Comparison of ENCODE assay signal across 8 mouse cellular contexts in genomic region chr16:33023750-33024149, GRCm38 (mm10). TPM values are rescaled to one million over a fixed set of nuclear protein-coding genes. Genes with fewer than 3 reads are reported as not detected.
DNase-seq lines count a peak whose midpoint lies in the region; ATAC-seq and TF ChIP-seq lines count a peak whose summit lies in the region.

No protein-coding gene starts in this region.

- H3K9me3 ChIP-seq in midbrain, embryonic 11.5 days (ENCODE audit: control insufficient read depth, low read length) = no peaks in the 10 kb centered on the region
- no peaks in the 10 kb centered on the region for H3K9me3 ChIP-seq in midbrain, embryonic 15.5 days
- H3K9me3 ChIP-seq in intestine, postnatal 0 days (ENCODE audit: control insufficient read depth) = no peaks in the 10 kb centered on the region
- H3K9me3 ChIP-seq in stomach, embryonic 15.5 days = no peaks in the 10 kb centered on the region

- no peaks in the 10 kb centered on the region for H3K36me3 ChIP-seq in midbrain, embryonic 11.5 days (ENCODE audit: control insufficient read depth, insufficient read depth, low read length)
- H3K36me3 ChIP-seq in midbrain, embryonic 15.5 days (replicated peaks) = no peaks in the 10 kb centered on the region
- H3K36me3 ChIP-seq in intestine, postnatal 0 days (ENCODE audit: control insufficient read depth, insufficient read depth) = no peaks in the 10 kb centered on the region
- no peaks in the 10 kb centered on the region for H3K36me3 ChIP-seq in stomach, embryonic 15.5 days

- H3K27ac ChIP-seq in midbrain, embryonic 11.5 days (ENCODE audit: low read depth, low read length) = no peak overlapping the region
- H3K27ac ChIP-seq in midbrain, embryonic 15.5 days = no peak overlapping the region
- H3K27ac ChIP-seq in gastrocnemius, adult 2 months = no peak overlapping the region
- H3K27ac ChIP-seq in intestine, postnatal 0 days (ENCODE audit: low read depth, low read length) = no peak overlapping the region
- H3K27ac ChIP-seq in stomach, embryonic 15.5 days = no peak overlapping the region

- no peak overlapping the region for H3K4me3 ChIP-seq in midbrain, embryonic 11.5 days (ENCODE audit: low read depth, low read length)
- H3K4me3 ChIP-seq in midbrain, embryonic 15.5 days = no peak overlapping the region
- H3K4me3 ChIP-seq in gastrocnemius, adult 2 months = no peak overlapping the region
- no peak overlapping the region for H3K4me3 ChIP-seq in intestine, postnatal 0 days (ENCODE audit: low read depth, low read length)
- H3K4me3 ChIP-seq in stomach, embryonic 15.5 days (replicated peaks) = no peak overlapping the region

- 7% methylated on average over 4 of the region's 4 CpGs for WGBS in midbrain, embryonic 11.5 days
- WGBS in midbrain, embryonic 15.5 days = 6% methylated on average over 4 of the region's 4 CpGs
- whole genome bisulfite sequencing in intestine, postnatal 0 days = 2% methylated on average over 4 of the region's 4 CpGs
- WGBS in stomach, embryonic 15.5 days = 3% methylated on average over 4 of the region's 4 CpGs

- H3K27me3 ChIP-seq in midbrain, embryonic 11.5 days (ENCODE audit: control insufficient read depth, insufficient read depth, low read length) = no peaks in the 10 kb centered on the region
- no peaks in the 10 kb centered on the region for H3K27me3 ChIP-seq in midbrain, embryonic 15.5 days (replicated peaks)
- no peaks in the 10 kb centered on the region for H3K27me3 ChIP-seq in intestine, postnatal 0 days (replicated peaks; ENCODE audit: control insufficient read depth, insufficient read depth, low read length)
- no peaks in the 10 kb centered on the region for H3K27me3 ChIP-seq in stomach, embryonic 15.5 days (replicated peaks)

- H3K4me1 ChIP-seq in midbrain, embryonic 11.5 days (ENCODE audit: control insufficient read depth, insufficient read depth, low read length) = no peaks in the 10 kb centered on the region
- no peaks in the 10 kb centered on the region for H3K4me1 ChIP-seq in midbrain, embryonic 15.5 days
- no peaks in the 10 kb centered on the region for H3K4me1 ChIP-seq in intestine, postnatal 0 days (replicated peaks; ENCODE audit: control insufficient read depth, insufficient read depth, low read length)
- H3K4me1 ChIP-seq in stomach, embryonic 15.5 days = peaks cover 3% of the 10 kb centered on the region; the same call in 1 of the 2 replicates

- H3K9ac ChIP-seq in midbrain, embryonic 11.5 days (ENCODE audit: low read length) = no peak overlapping the region
- no peak overlapping the region for H3K9ac ChIP-seq in midbrain, embryonic 15.5 days
- H3K9ac ChIP-seq in intestine, postnatal 0 days (ENCODE audit: low read depth, low read length) = no peak overlapping the region
- H3K9ac ChIP-seq in stomach, embryonic 15.5 days = no peak overlapping the region

- peak; percentile 99; the same call in 1 of the 2 replicates for TF ChIP-seq CTCF in gastrocnemius, adult 2 months (IDR thresholded peaks at IDR 0.05)
- TF ChIP-seq CTCF in intestine, postnatal 0 days (IDR thresholded peaks at IDR 0.05; ENCODE audit: low read depth) = peak; percentile 99

- ATAC-seq in midbrain, embryonic 11.5 days (ENCODE audit: low FRiP score) = peak; percentile 58; the same call in 1 of the 2 replicates
- ATAC-seq in midbrain, embryonic 15.5 days (replicated peaks) = no peak
- 0 out of 2 replicates have a peak, but pooled peaks have one; percentile 44 for ATAC-seq in intestine, postnatal 0 days
- peak; percentile 75 for ATAC-seq in stomach, embryonic 15.5 days (ENCODE audit: insufficient read depth, low FRiP score, low read depth)

- H3K4me2 ChIP-seq in midbrain, embryonic 11.5 days = no peak overlapping the region
- no peak overlapping the region for H3K4me2 ChIP-seq in midbrain, embryonic 15.5 days
- no peak overlapping the region for H3K4me2 ChIP-seq in intestine, postnatal 0 days (replicated peaks; ENCODE audit: low read depth)
- H3K4me2 ChIP-seq in stomach, embryonic 15.5 days = no peak overlapping the region

- peak; percentile 98 for DNase-seq in midbrain, embryonic 11.5 days (ENCODE audit: low spot score, missing footprints)
- peak; percentile 65 to 73 for DNase-seq in cerebellum, postnatal 4 days (ENCODE audit: low spot score in 2 of 2)
- DNase-seq in gastrocnemius, adult 2 months = peak; percentile 91
- DNase-seq in left cerebral cortex, postnatal 36 days (ENCODE audit: low spot score in 2 of 2) = peak; percentile 68 to 81
- DNase-seq in naive thymus-derived CD4-positive, alpha-beta T cell, adult 2 months (ENCODE audit: low read depth) = peak; percentile 89

- intact Hi-C loops in gastrocnemius, adult 2 months (cut with DNase I) = loop anchor here (1.0 to 2.0 kb wide), 2 partner anchors 132 to 211 kb away; no protein-coding TSS in a partner anchor
- intact Hi-C loops in left cerebral cortex, postnatal 36 days (cut with DNase I) = no loop called here

RNA-seq across cellular contexts. Expression of gene Iqcg, which starts 32.3 kb away (rescaled TPM):
- 5.7 and 6.5 TPM in 2 replicates for polyA plus RNA-seq in midbrain, embryonic 11.5 days (2014; fragmentation: Nextera tagmentation; extraction: Ambion mirVana)
- polyA plus RNA-seq in midbrain, embryonic 15.5 days (2015; fragmentation: Nextera tagmentation; extraction: Ambion mirVana) = 6.4 and 7.1 TPM in 2 replicates
- total RNA-seq in gastrocnemius, adult 2 months (2021) = 1 to 10 TPM; 2.0 to 3.0 TPM
- 2.1 and 2.4 TPM in 2 replicates for polyA plus RNA-seq in intestine, postnatal 0 days (2015; fragmentation: Nextera tagmentation; extraction: Ambion mirVana)
- total RNA-seq in left cerebral cortex, postnatal 36 days (2021) = 1 to 10 TPM; 5.4 to 5.8 TPM
- polyA plus RNA-seq in stomach, embryonic 15.5 days (2015; fragmentation: Nextera tagmentation; extraction: Ambion mirVana) = 2.2 TPM in 2 replicates

RNA-seq across cellular contexts. Expression of gene Rpl35a, which starts 32.5 kb away (rescaled TPM):
- 809 and 861 TPM in 2 replicates for polyA plus RNA-seq in midbrain, embryonic 11.5 days (2014; fragmentation: Nextera tagmentation; extraction: Ambion mirVana)
- 404 and 412 TPM in 2 replicates for polyA plus RNA-seq in midbrain, embryonic 15.5 days (2015; fragmentation: Nextera tagmentation; extraction: Ambion mirVana)
- 100 to 1,000 TPM; 217 to 291 TPM for total RNA-seq in gastrocnemius, adult 2 months (2021)
- polyA plus RNA-seq in intestine, postnatal 0 days (2015; fragmentation: Nextera tagmentation; extraction: Ambion mirVana) = 613 and 645 TPM in 2 replicates
- total RNA-seq in left cerebral cortex, postnatal 36 days (2021) = 100 to 1,000 TPM; 266 to 277 TPM
- polyA plus RNA-seq in stomach, embryonic 15.5 days (2015; fragmentation: Nextera tagmentation; extraction: Ambion mirVana) = 983 and 1,042 TPM in 2 replicates

RNA-seq across cellular contexts. Expression of gene Lmln, which starts 38.6 kb away (rescaled TPM):
- polyA plus RNA-seq in midbrain, embryonic 11.5 days (2014; fragmentation: Nextera tagmentation; extraction: Ambion mirVana) = 2.7 and 3.3 TPM in 2 replicates
- polyA plus RNA-seq in midbrain, embryonic 15.5 days (2015; fragmentation: Nextera tagmentation; extraction: Ambion mirVana) = 5.1 and 6.6 TPM in 2 replicates
- 1 to 10 TPM; 2.1 to 2.8 TPM for total RNA-seq in gastrocnemius, adult 2 months (2021)
- polyA plus RNA-seq in intestine, postnatal 0 days (2015; fragmentation: Nextera tagmentation; extraction: Ambion mirVana) = 0.72 and 0.99 TPM in 2 replicates
- 10 to 100 TPM; 10.3 to 11.9 TPM for total RNA-seq in left cerebral cortex, postnatal 36 days (2021)
- 1.6 and 2.8 TPM in 2 replicates for polyA plus RNA-seq in stomach, embryonic 15.5 days (2015; fragmentation: Nextera tagmentation; extraction: Ambion mirVana)
